Mouse (Mus musculus) layer of hippocampus, postnatal 10 days (tissue): Measurements from ENCODE around the gene Rapgef2. TPM values are rescaled to one million over a fixed set of nuclear protein-coding genes. Genes with fewer than 3 reads are reported as not detected.

ENCODE experiments used
- DNase-seq, 2 experiments: peaks; one replicate each; pipeline ENCODE4 v3.0.0; 2021; ENCODE audit warnings: low spot score in 2 of 2
- total RNA-seq, 2 experiments: library from RNA; stranded (reverse); gene quantifications; 2 replicates each; pipeline ENCODE4 v1.2.3; 2021

Gene Rapgef2
- total RNA-seq, 2 experiments from 2014 or later, result 92.7 to 105 TPM

GRCm38 (mm10) chr3:79039008-79039407 lies 247.3 kb downstream of the Rapgef2 start:
- no peak for DNase-seq

DNA sequence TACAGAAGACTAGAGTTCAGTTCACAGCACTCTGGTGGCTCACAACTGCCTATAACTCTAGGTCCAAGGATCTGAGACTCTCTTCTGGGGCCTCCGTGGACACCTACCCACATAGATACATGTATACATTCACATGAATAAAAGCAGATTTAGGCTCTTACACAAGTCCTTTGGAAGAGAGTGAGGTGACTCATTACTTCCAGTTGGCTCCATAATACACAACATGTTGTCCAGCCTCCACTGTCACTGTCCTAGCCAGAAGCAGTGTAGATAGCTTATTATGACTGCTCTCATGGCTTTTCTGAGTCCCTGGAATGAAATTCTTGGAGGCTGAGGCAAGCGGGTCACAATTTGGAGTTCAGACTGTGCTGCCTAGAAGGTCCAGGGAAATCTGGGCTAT lies 251.9 kb downstream of the Rapgef2 start:
- DNase-seq, result no peak

DNA sequence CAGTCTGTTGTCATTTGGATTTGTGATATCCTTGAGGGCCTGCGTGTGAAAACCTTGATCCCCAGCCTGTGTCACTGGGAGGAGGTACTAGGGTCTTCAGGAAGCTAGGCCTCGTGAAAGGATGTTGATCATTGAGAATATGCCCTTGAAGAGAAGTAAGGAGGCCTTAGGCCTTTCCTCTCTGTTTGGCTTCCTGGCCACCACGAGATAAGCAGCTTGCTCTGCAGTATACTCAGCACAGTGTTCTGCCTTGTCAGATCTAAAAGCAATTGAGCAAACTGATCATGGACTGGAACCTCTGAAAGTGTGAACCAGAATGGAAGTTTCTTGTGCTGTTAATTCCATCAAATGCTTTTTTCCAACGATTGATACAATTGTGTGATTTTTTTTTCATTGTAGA lies 255.5 kb downstream of the Rapgef2 start:
- no peak for DNase-seq

- DNase-seq, result no peak
These were observed 258.0 kb downstream of the Rapgef2 start for GRCm38 (mm10) chr3:79028153-79028878.

DNA sequence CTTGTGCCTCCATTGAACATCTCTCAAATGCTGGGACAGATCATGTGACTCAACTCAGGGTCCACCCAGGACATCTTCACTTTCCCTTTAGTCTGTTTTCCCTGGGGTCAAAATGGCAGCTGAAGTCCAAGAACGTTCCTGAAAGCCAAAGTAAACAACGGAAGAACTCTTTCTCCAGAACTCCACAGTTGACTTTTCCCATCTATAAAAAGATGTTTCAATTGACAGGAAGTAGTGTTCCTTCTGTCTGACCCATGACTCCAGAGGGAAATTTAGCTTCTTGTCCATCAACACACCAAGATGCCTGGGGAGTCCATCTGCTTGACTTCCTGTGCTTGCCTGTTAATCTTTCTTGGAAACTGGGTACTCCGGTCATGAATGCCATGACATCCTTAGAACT lies 260.3 kb downstream of the Rapgef2 start:
- DNase-seq, result no peak

- peak in 1 of 2 experiments; percentile 14 for DNase-seq
These were observed 262.5 kb downstream of the Rapgef2 start for GRCm38 (mm10) chr3:79023735-79024328.

- no peak for DNase-seq
These were observed 263.6 kb downstream of the Rapgef2 start for GRCm38 (mm10) chr3:79022690-79023089.

DNA sequence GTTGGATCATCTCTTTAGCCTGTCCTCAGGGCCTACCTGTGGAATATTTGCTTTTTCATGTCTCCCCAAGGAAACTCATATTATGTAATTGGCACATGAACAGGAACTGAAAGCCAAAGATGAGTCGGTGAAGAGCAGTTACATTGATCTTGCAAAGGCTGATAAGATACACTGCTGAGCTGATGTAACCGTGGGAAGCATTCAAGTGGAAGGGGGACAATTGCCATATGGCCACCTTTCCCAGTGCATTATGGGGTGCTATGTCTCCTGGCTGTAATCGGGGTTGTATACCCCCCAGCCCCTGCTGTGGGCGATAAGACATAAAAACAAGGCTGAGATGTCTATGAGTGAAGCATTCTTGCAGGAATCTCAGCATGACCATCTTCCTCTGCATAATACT lies 268.9 kb downstream of the Rapgef2 start:
- no peak for DNase-seq

DNA sequence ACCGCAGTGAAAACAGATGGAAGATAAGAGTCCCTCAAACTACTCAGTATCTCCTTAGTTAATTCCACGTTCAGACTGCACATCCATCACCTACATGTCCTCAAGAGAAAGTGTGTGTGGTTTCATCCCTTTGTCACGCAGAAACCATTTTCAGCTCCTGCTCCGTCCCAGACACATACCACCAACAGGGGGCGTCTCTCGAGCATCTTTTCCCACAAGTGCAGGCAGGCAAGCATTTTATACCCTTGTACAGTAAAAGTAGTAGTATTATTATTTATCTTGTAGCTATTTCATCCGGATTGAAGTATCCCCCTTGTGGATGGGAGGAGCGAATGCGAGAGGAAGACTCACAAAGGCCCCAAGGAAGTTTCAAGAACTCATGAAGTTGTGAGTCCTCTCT lies 269.5 kb downstream of the Rapgef2 start:
- DNase-seq, result no peak

- DNase-seq, result no peak
These were observed 270.5 kb downstream of the Rapgef2 start for GRCm38 (mm10) chr3:79015621-79016474.

Other genes with a start within 250 kb of the Rapgef2 start
- not detected for gene Gm17359, start 50.1 kb upstream of the Rapgef2 start, total RNA-seq